Mouse (Mus musculus) lung, postnatal 0 days (tissue): Measurements from ENCODE around the gene Epb41l1. TPM values are rescaled to one million over a fixed set of nuclear protein-coding genes. Genes with fewer than 3 reads are reported as not detected.

Experiments
- ATAC-seq: fragments of 200-750 bp; cut with Nextera tagmentation; 2 replicates; pipeline ENCODE4 v1.8.0; 2017; ENCODE audit warnings: moderate library complexity
- DNase-seq: peaks from one replicate; pipeline ENCODE4 v3.0.0-alpha.2; 2016; ENCODE audit warnings: low spot score
- H3K27ac ChIP-seq: fragments of 300-500 bp; sonication (generic); 2 replicates; pipeline ENCODE4 v1.5.1; 2014; ENCODE audit warnings: antibody characterized with exemption, mild to moderate bottlenecking, low read length, mixed read lengths
- H3K27me3 ChIP-seq: fragments of 300-500 bp; sonication (generic); replicated peaks from 2 replicates; pipeline ENCODE4 v1.6.1; 2014; ENCODE audit warnings: low read length, mixed read lengths; ENCODE audit not compliant: insufficient read depth
- H3K36me3 ChIP-seq: fragments of 300-500 bp; sonication (generic); 2 replicates; pipeline ENCODE4 v1.6.1; 2014; ENCODE audit warnings: low read length, mixed read lengths; ENCODE audit not compliant: insufficient read depth
- H3K4me1 ChIP-seq: fragments of 300-500 bp; sonication (generic); 2 replicates; pipeline ENCODE4 v1.6.1; 2014; ENCODE audit warnings: antibody characterized with exemption, low read depth, low read length, mixed read lengths; ENCODE audit not compliant: insufficient read depth
- H3K4me2 ChIP-seq: fragments of 300-500 bp; sonication (generic); replicated peaks from 2 replicates; pipeline ENCODE4 v1.6.1; 2014; ENCODE audit warnings: low read depth, mild to moderate bottlenecking, low read length, moderate library complexity, mixed read lengths
- H3K4me3 ChIP-seq: fragments of 300-500 bp; sonication (generic); 2 replicates; pipeline ENCODE4 v1.5.1; 2014; ENCODE audit warnings: low read depth, low read length
- H3K9ac ChIP-seq: fragments of 300-500 bp; sonication (generic); replicated peaks from 2 replicates; pipeline ENCODE4 v1.6.1; 2014; ENCODE audit warnings: low read depth, mild to moderate bottlenecking
- H3K9me3 ChIP-seq: fragments of 300-500 bp; sonication (generic); 2 replicates; pipeline ENCODE4 v1.6.1; 2016; ENCODE audit warnings: low read length, mixed read lengths
- CTCF ChIP-seq: IDR thresholded peaks from 2 replicates; pipeline ENCODE4 v1.5.1; 2016; ENCODE audit warnings: antibody characterized with exemption, mild to moderate bottlenecking
- EP300 ChIP-seq: IDR thresholded peaks from 2 replicates; pipeline ENCODE4 v1.6.1; 2016; ENCODE audit warnings: antibody characterized with exemption, mild to moderate bottlenecking, control low read depth
- WGBS: fragments of 180-500 bp; shearing (Covaris S2); extraction: QIAGEN DNeasy Blood & Tissue Kit; methylation state at CpG from one replicate; pipeline ENCODE4 v1.1.7; 2014; 5-methylcytosine and 5-hydroxymethylcytosine counted together
- polyA plus RNA-seq: library from polyadenylated mRNA; unstranded; fragments of >200 nt; fragmentation: Nextera tagmentation; extraction: Ambion mirVana; gene quantifications from 2 replicates; pipeline ENCODE4 v1.2.1, GENCODE M21; 2015

The Epb41l1 gene
- polyA plus RNA-seq, 1 experiment from 2014 or later, result 1.2 TPM

DNA sequence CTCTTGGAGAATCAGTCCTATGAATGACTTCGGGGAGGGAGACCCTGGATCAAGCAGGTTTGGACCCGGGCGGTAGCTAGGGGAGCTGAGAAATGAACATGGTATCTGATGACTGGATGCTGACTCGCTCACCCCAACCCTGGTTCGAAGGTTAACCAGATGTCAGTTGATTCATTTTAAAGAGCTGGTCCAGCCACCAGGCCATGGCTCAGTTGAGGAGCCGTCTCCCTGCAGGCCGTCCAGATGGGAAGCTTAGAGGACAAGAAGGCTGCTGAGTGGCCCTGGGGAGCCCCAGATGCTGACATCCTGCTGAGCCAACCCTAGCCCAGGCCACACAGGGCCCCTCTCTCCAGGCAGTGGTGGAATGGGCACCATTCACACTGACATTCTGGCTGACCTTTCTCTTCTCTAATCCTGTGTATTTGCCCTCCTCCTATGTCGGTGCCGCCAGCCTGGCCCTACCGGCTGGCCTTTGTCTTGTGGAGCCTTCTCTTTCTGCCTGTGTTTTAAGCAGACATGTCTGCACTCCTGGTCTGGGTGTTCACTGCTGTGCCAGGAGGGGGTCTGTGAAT lies 67.0 kb downstream of the Epb41l1 start:
- ATAC-seq, result no peak
- no peak for DNase-seq
- H3K4me2 ChIP-seq, result no peak overlapping the region
- no peaks in the 10 kb centered on the region for H3K9me3 ChIP-seq
- H3K27ac ChIP-seq, result no peak overlapping the region
- TF ChIP-seq CTCF (no peak), EP300 (no peak)
- H3K4me1 ChIP-seq, result no peaks in the 10 kb centered on the region
- no peaks in the 10 kb centered on the region for H3K36me3 ChIP-seq
- H3K4me3 ChIP-seq, result no peak overlapping the region
- H3K27me3 ChIP-seq, result no peaks in the 10 kb centered on the region
- WGBS, result 79% methylated on average over 10 of the region's 10 CpGs
- no peak overlapping the region for H3K9ac ChIP-seq

GRCm38 (mm10) chr2:156488166-156488814 lies 67.6 kb downstream of the Epb41l1 start:
- Histone ChIP-seq H3K9ac (no peak overlapping the region), H3K4me2 (no peak overlapping the region), H3K4me1 (no peaks in the 10 kb centered on the region), H3K27me3 (no peaks in the 10 kb centered on the region), H3K27ac (no peak overlapping the region), H3K9me3 (no peaks in the 10 kb centered on the region), H3K4me3 (no peak overlapping the region), H3K36me3 (no peaks in the 10 kb centered on the region)
- DNase-seq, result no peak
- ATAC-seq, result no peak
- TF ChIP-seq EP300 (no peak), CTCF (no peak)
- 69% methylated on average over 8 of the region's 8 CpGs for WGBS

DNA sequence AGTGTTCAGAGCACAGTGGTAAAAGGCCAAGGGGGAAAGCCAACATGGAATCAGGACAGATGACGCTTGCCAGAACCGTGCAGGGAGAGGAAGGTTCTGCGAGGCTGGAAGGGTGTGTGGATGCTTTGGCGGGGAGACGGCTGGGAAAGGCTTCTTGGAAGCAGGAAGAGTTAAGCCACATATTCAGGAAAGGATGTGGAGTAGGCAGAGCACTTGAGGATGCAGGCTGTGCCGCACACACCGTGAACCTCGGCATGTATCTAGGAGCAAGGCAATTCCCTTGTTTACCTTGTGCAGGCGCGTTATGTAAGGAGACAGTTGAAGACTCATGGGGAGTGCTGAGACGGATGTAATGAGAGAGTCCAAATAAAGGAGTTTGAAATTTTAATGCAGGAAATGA lies 69.5 kb downstream of the Epb41l1 start:
- no peak overlapping the region for H3K9ac ChIP-seq
- DNase-seq, result no peak
- ATAC-seq, result no peak
- no peak overlapping the region for H3K4me3 ChIP-seq
- H3K27me3 ChIP-seq, result no peaks in the 10 kb centered on the region
- TF ChIP-seq EP300 (no peak), CTCF (no peak)
- no peaks in the 10 kb centered on the region for H3K36me3 ChIP-seq
- WGBS, result 36% methylated on average over 11 of the region's 11 CpGs
- H3K4me2 ChIP-seq, result no peak overlapping the region
- no peak overlapping the region for H3K27ac ChIP-seq
- no peaks in the 10 kb centered on the region for H3K9me3 ChIP-seq
- no peaks in the 10 kb centered on the region for H3K4me1 ChIP-seq

DNA sequence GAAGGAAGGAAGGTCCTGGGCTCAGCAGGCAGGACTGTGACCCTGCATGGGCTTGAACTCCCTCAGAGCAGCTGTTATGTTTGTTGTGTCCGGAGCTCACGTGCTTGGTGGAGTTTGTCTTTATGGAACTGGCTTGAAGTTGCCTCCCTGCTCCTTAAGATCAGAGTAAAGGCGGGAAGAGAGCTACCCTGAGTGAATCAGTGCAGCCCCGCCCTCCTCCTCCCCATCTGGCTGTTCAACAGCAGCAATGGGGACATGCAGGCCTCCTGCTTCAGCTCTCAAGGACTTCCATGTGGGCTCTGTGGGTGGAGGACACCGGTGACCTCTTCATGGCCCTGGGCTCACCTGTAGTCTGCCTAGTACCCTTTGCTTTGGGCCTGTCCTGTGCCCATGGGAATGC lies 71.1 kb downstream of the Epb41l1 start:
- Histone ChIP-seq H3K9me3 (no peaks in the 10 kb centered on the region), H3K27me3 (no peaks in the 10 kb centered on the region), H3K36me3 (no peaks in the 10 kb centered on the region), H3K9ac (no peak overlapping the region), H3K27ac (no peak overlapping the region), H3K4me1 (no peaks in the 10 kb centered on the region), H3K4me2 (no peak overlapping the region), H3K4me3 (no peak overlapping the region)
- 57% methylated on average over 5 of the region's 5 CpGs for WGBS
- DNase-seq (no peak), ATAC-seq (no peak)
- TF ChIP-seq CTCF, result no peak
- TF ChIP-seq EP300, result no peak

- Histone ChIP-seq H3K4me1 (no peaks in the 10 kb centered on the region), H3K27ac (no peak overlapping the region), H3K27me3 (no peaks in the 10 kb centered on the region), H3K4me3 (no peak overlapping the region), H3K36me3 (no peaks in the 10 kb centered on the region), H3K4me2 (no peak overlapping the region), H3K9me3 (no peaks in the 10 kb centered on the region), H3K9ac (no peak overlapping the region)
- TF ChIP-seq EP300, result no peak
- no peak for TF ChIP-seq CTCF
- no peak for ATAC-seq
- no peak for DNase-seq
- 47% methylated on average over 9 of the region's 9 CpGs for WGBS
Observed at GRCm38 (mm10) chr2:156493766-156494165, 73.1 kb downstream of the Epb41l1 start.

GRCm38 (mm10) chr2:156494465-156494864 lies 73.8 kb downstream of the Epb41l1 start:
- Histone ChIP-seq H3K4me2 (no peak overlapping the region), H3K9me3 (no peaks in the 10 kb centered on the region), H3K27me3 (no peaks in the 10 kb centered on the region), H3K4me3 (no peak overlapping the region), H3K4me1 (no peaks in the 10 kb centered on the region), H3K36me3 (no peaks in the 10 kb centered on the region), H3K27ac (no peak overlapping the region), H3K9ac (no peak overlapping the region)
- 84% methylated on average over 9 of the region's 9 CpGs for WGBS
- no peak for TF ChIP-seq CTCF
- no peak for TF ChIP-seq EP300
- ATAC-seq (no peak), DNase-seq (no peak)
